Mouse (Mus musculus): ENCODE measurements around the gene Olfr1507.

Gene Olfr1507

DNA sequence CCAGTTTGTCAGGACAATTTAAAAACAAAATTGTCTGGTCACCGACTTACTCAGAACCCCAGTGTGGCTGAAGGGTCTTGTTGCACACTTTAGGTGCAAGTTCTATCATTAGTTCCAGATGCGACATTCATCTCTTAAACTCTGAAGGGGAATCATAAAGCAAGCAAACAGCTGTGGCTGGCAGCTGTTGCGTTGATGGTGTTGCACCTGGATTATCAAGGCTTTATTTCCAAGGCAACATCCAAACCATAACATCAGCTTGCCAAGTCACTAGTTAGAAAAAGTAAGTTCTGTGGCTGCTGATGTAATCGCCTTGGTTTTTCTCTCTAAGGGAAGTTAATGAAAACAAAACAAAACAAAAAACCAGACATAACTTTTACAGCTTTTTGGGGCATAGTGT, at the start of gene Olfr1507:
Gene Olfr1507 (minus strand): TSS at position 234 of the 400 bp plus-strand sequence.
- H3K4me1 ChIP-seq (replicated peaks; ENCODE audit: low read depth, low read length), result no peaks in the 10 kb centered on the region
- H3K36me3 ChIP-seq (ENCODE audit: insufficient read depth, low read length), result no peaks in the 10 kb centered on the region
- H3K27me3 ChIP-seq (ENCODE audit: insufficient read depth, low read length), result no peaks in the 10 kb centered on the region
- no peak within 1 kb of the TSS for H3K4me3 ChIP-seq (replicated peaks; ENCODE audit: low read length)
- TF ChIP-seq POU5F1 (IDR thresholded peaks at IDR 0.05; ENCODE audit: borderline replicate concordance, low read length), result no peak
- TF ChIP-seq NANOG (IDR thresholded peaks at IDR 0.05; ENCODE audit: borderline replicate concordance, low read length), result no peak
- no peak for TF ChIP-seq CTCF (conservative IDR thresholded peaks at IDR 0.05; ENCODE audit: low read length)
- no peaks in the 10 kb centered on the region for H3K9me3 ChIP-seq (ENCODE audit: low read length)

DNA sequence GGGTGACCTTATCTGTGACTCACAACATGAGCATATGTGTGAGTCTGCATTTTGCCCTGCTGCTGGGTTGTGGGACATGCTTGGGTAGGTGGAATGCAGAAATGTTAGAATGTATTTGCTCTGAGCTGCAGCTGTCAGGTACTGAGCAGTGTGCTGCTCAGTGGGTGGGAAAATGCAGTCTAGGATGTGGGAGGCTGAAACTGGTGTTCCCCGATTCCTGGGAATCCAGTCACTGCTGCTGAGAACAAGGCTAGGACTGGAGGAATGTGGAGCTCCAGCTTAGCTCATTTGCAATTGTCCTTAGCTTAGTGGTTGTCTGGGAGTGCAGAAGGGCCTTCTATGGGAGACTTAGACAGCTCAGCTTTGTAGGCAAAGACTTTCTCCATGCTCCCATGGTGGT, 37.8 kb upstream of the Olfr1507 start:
- no peaks in the 10 kb centered on the region for H3K27me3 ChIP-seq (ENCODE audit: insufficient read depth, low read length)
- no peak for TF ChIP-seq POU5F1 (IDR thresholded peaks at IDR 0.05; ENCODE audit: borderline replicate concordance, low read length)
- TF ChIP-seq CTCF (conservative IDR thresholded peaks at IDR 0.05; ENCODE audit: low read length), result no peak
- H3K4me3 ChIP-seq (replicated peaks; ENCODE audit: low read length), result no peak overlapping the region
- peaks cover 8% of the 10 kb centered on the region for H3K9me3 ChIP-seq (ENCODE audit: low read length)
- H3K36me3 ChIP-seq (ENCODE audit: insufficient read depth, low read length), result no peaks in the 10 kb centered on the region
- no peaks in the 10 kb centered on the region for H3K4me1 ChIP-seq (replicated peaks; ENCODE audit: low read depth, low read length)

DNA sequence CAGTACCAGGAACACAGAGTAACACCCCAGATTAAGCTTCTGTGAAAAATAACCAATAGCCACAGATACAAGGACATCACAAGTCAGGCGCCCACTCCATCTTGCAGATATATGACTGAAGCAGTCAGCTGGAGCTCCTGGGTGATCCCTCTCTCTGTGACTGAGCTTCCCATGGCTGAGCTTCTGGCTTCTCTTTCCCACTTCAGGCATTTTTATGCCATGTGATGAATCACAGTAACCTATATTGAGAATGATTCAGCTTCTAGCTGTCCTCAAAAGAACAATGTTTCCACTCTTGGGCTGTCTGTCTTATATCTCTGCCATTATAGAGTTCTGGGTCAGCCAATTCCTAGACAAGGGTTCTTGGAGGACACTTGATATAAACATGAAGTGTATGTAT, 29.4 kb upstream of the Olfr1507 start:
- no peaks in the 10 kb centered on the region for H3K27me3 ChIP-seq (ENCODE audit: insufficient read depth, low read length)
- H3K9me3 ChIP-seq (ENCODE audit: low read length), result peaks cover 31% of the 10 kb centered on the region
- H3K4me1 ChIP-seq (replicated peaks; ENCODE audit: low read depth, low read length), result no peaks in the 10 kb centered on the region
- TF ChIP-seq NANOG (IDR thresholded peaks at IDR 0.05; ENCODE audit: borderline replicate concordance, low read length) (no peak), POU5F1 (IDR thresholded peaks at IDR 0.05; ENCODE audit: borderline replicate concordance, low read length) (no peak), CTCF (conservative IDR thresholded peaks at IDR 0.05; ENCODE audit: low read length) (no peak)
- H3K4me3 ChIP-seq (replicated peaks; ENCODE audit: low read length), result no peak overlapping the region
- no peaks in the 10 kb centered on the region for H3K36me3 ChIP-seq (ENCODE audit: insufficient read depth, low read length)

DNA sequence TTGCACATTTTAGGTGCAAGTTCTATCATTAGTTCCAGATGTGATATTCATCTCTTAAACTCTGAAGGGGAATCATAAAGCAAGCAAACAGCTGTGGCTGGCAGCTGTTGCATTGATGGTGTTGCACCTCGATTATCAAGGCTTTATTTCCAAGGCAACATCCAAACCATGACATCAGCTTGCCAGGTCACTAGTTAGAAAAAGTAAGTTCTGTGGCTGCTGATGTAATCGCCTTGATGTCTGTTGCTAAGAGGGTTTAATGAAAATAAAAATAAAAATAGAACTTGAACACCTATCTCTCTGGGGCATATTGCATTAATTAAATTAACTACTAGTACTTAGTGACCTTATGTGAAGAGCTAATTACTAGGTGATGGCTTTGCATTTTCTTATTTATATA, 28.2 kb downstream of the Olfr1507 start, which contains the start of gene Olfr1508:
Gene Olfr1508 (minus strand): TSS at position 101 of the 400 bp plus-strand sequence.
- Histone ChIP-seq H3K9me3 (ENCODE audit: low read length) (no peaks in the 10 kb centered on the region), H3K27me3 (ENCODE audit: insufficient read depth, low read length) (no peaks in the 10 kb centered on the region), H3K4me3 (replicated peaks; ENCODE audit: low read length) (no peak within 1 kb of the TSS), H3K4me1 (replicated peaks; ENCODE audit: low read depth, low read length) (no peaks in the 10 kb centered on the region), H3K36me3 (ENCODE audit: insufficient read depth, low read length) (no peaks in the 10 kb centered on the region)
- TF ChIP-seq POU5F1 (IDR thresholded peaks at IDR 0.05; ENCODE audit: borderline replicate concordance, low read length), result no peak
- TF ChIP-seq NANOG (IDR thresholded peaks at IDR 0.05; ENCODE audit: borderline replicate concordance, low read length), result no peak
- TF ChIP-seq CTCF (conservative IDR thresholded peaks at IDR 0.05; ENCODE audit: low read length), result no peak

DNA sequence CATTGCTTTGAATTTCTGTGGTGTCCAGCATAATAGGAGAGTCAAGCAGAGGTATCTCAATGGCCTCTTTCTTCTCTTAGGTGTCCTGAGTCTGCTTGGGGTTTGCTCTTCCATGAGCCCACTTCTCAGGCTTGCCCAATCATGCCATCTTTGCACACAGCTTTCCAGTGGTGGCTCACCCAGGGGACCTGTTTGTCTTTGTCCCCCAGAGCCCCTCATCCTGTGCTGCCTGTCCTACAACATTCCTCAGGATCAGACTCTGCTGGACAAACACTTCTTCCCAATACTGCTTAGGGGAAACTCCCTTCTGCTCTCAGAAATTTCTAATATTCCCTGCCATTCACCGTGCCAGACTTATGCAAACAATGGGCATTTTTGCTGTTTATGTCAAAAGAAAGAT, 29.8 kb downstream of the Olfr1507 start:
- Histone ChIP-seq H3K4me3 (replicated peaks; ENCODE audit: low read length) (no peak overlapping the region), H3K9me3 (ENCODE audit: low read length) (no peaks in the 10 kb centered on the region), H3K27me3 (ENCODE audit: insufficient read depth, low read length) (no peaks in the 10 kb centered on the region), H3K4me1 (replicated peaks; ENCODE audit: low read depth, low read length) (no peaks in the 10 kb centered on the region), H3K36me3 (ENCODE audit: insufficient read depth, low read length) (no peaks in the 10 kb centered on the region)
- TF ChIP-seq POU5F1 (IDR thresholded peaks at IDR 0.05; ENCODE audit: borderline replicate concordance, low read length) (no peak), CTCF (conservative IDR thresholded peaks at IDR 0.05; ENCODE audit: low read length) (no peak), NANOG (IDR thresholded peaks at IDR 0.05; ENCODE audit: borderline replicate concordance, low read length) (no peak)

DNA sequence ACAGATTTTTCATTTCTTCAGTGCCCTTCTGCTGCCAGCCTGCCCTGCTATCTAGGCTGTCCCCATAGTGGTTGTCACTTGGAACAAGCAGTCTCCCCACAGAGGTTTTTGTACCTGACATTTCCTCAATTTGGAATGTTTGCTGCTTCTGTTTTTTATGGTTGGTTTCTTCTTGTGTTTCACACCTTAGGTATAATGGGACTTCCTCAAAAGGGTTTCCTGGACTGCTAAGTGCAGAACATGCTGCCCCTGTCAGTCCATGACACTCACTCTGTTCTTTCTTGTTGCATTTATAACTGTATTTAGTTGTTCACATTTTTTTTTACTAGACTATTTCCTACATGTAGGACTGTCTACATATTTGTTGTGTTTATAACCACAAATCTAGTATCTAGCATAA, 33.6 kb downstream of the Olfr1507 start:
- H3K27me3 ChIP-seq (ENCODE audit: insufficient read depth, low read length), result no peaks in the 10 kb centered on the region
- H3K9me3 ChIP-seq (ENCODE audit: low read length), result peaks cover 5% of the 10 kb centered on the region
- H3K4me3 ChIP-seq (replicated peaks; ENCODE audit: low read length), result no peak overlapping the region
- H3K4me1 ChIP-seq (replicated peaks; ENCODE audit: low read depth, low read length), result no peaks in the 10 kb centered on the region
- H3K36me3 ChIP-seq (ENCODE audit: insufficient read depth, low read length), result no peaks in the 10 kb centered on the region
- TF ChIP-seq CTCF (conservative IDR thresholded peaks at IDR 0.05; ENCODE audit: low read length) (no peak), NANOG (IDR thresholded peaks at IDR 0.05; ENCODE audit: borderline replicate concordance, low read length) (no peak), POU5F1 (IDR thresholded peaks at IDR 0.05; ENCODE audit: borderline replicate concordance, low read length) (no peak)

DNA sequence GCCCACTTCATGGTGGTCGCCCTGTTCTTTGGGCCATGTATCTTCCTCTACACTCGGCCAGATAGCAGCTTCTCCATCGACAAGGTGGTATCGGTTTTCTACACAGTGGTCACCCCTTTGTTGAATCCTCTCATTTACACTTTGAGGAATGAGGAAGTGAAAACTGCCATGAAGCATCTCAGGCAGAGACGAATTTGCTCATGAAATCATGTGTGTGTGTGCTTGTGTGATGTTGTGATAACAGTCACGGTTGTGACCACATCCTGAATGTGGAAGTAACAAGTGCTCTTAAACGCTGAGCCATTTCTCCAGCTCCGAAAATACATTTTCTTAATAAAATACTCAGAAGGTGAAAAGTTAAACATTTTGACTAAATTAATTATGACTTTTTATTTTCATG, 44.4 kb downstream of the Olfr1507 start:
- TF ChIP-seq NANOG (IDR thresholded peaks at IDR 0.05; ENCODE audit: borderline replicate concordance, low read length), result no peak
- no peak for TF ChIP-seq POU5F1 (IDR thresholded peaks at IDR 0.05; ENCODE audit: borderline replicate concordance, low read length)
- TF ChIP-seq CTCF (conservative IDR thresholded peaks at IDR 0.05; ENCODE audit: low read length), result no peak
- Histone ChIP-seq H3K4me1 (replicated peaks; ENCODE audit: low read depth, low read length) (no peaks in the 10 kb centered on the region), H3K9me3 (ENCODE audit: low read length) (no peaks in the 10 kb centered on the region), H3K36me3 (ENCODE audit: insufficient read depth, low read length) (no peaks in the 10 kb centered on the region), H3K4me3 (replicated peaks; ENCODE audit: low read length) (no peak overlapping the region), H3K27me3 (ENCODE audit: insufficient read depth, low read length) (no peaks in the 10 kb centered on the region)

DNA sequence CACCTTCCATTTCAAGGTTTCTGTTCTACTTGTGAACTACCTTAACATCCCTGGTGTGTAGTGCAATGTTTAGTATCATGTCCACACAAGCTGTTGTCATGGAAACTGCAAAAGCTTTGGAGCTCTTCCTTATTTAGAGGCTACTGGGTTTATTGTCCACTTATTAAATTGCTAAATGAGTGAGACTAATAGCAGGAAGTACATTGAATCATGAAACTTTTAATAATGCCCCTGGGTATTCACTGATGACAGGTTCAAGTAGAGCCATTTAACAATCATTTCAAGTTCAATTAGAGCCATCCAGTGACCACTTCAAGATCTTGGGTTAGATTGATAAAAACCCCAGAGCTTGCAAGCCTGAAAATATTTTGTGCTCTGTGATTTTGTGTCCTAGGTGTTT, 52.9 kb downstream of the Olfr1507 start, which contains the start of gene Olfr1509:
Gene Olfr1509 (plus strand): TSS at position 301 of the 400 bp plus-strand sequence.
- H3K9me3 ChIP-seq (ENCODE audit: low read length), result peaks cover 5% of the 10 kb centered on the region
- no peaks in the 10 kb centered on the region for H3K4me1 ChIP-seq (replicated peaks; ENCODE audit: low read depth, low read length)
- no peaks in the 10 kb centered on the region for H3K36me3 ChIP-seq (ENCODE audit: insufficient read depth, low read length)
- no peak within 1 kb of the TSS for H3K4me3 ChIP-seq (replicated peaks; ENCODE audit: low read length)
- no peaks in the 10 kb centered on the region for H3K27me3 ChIP-seq (ENCODE audit: insufficient read depth, low read length)
- TF ChIP-seq NANOG (IDR thresholded peaks at IDR 0.05; ENCODE audit: borderline replicate concordance, low read length) (no peak), POU5F1 (IDR thresholded peaks at IDR 0.05; ENCODE audit: borderline replicate concordance, low read length) (no peak), CTCF (conservative IDR thresholded peaks at IDR 0.05; ENCODE audit: low read length) (no peak)
